Mouse (Mus musculus): ENCODE measurements at regions not wholly inside any gene's neighbourhood (a gene's known extent, or its start where the extent isn't known, plus 50 kb on each side); places are given as distances from the start of the nearest gene placed in this dataset.
A peak's percentile ranks its signal among the peaks of the same experiment; 100 is the strongest.

- no peak for DNase-seq
Measured at GRCm38 (mm10) chr9:94467846-94468245, 70.0 kb downstream of the 1190002N15Rik start.

- peak; percentile 7 to 33 for DNase-seq
Measured at GRCm38 (mm10) chr9:94456085-94456531, 81.8 kb downstream of the 1190002N15Rik start.

- no peak for DNase-seq
Measured at GRCm38 (mm10) chr9:94455466-94455865, 82.4 kb downstream of the 1190002N15Rik start.

DNA sequence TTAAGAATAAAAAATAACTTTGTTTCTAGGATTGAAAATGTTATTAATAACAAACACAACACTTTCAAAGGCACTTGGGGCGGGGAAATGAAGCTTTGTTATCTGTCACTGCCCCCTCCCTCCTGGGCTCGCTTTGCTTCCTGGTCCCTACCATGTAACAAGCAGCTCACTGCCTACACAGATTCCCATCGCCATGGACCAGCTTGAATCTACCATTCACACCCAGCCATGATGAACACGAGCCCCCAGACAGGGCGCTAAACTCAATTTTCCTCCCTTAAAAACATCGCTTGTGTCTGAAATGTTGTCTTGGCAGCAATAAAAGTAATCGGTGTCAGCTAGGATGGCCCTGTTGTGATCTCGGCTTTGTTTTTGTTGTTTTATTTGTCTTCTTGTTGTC is 88.0 kb downstream of the 1190002N15Rik start:
- no peak for DNase-seq

DNA sequence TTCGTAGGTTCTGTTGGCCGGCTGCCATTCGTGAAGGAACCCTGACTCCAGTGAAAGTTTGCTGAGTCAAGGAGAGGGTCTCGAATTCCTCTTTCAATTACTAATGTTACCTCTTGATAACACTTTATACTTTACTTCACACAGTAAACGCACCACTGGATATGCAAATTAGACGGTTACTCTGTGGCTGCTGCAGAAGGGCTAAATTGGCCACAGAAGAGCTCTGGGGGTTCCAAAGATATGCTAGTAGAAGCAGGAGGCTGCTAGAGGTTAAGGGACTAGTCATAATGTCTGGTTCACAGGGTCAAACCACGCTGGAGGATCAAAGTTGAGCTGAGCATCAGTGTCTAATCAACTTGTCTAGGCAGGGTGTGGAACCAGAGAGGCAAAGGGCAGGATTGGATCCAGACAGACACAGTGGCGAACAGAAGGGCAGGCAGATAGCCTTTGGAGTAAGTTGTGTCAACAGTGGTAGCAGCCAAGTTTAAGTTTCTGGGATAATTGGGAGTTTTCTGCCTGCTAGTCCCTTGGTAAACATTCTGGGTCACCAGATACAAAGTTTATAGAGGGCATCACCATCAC is 91.6 kb downstream of the 1190002N15Rik start:
- no peak for DNase-seq

DNA sequence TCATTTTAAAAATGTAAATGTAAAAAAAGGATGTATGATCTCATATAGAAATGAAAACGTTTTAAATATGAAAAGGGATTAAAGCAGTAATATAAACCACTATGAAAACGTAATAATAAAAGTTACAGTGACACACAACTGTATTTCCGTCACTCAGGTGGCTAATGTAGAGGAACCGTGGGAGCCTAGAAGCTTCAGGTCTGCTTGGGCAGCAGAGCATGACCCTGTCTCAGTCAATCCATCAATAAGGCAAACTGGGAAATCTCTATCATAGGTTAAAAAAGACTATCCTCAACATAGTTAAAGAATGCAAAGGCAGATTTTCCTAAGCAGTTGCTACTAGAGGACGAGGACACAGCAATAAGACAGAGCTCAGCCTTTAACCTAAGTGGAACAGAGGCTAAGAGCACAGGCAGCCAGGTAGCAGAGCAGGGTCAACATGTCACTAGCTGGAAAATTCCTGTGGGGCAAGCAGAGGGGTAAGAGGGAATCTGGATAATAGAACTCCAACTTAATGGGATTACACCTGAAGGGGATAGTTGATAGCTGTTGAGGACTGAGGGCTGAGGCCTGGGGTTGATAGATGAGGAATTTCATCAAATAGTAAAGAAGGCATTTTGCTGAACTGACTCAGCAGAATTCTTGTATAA is 93.6 kb downstream of the 1190002N15Rik start:
- DNase-seq: no peak

DNA sequence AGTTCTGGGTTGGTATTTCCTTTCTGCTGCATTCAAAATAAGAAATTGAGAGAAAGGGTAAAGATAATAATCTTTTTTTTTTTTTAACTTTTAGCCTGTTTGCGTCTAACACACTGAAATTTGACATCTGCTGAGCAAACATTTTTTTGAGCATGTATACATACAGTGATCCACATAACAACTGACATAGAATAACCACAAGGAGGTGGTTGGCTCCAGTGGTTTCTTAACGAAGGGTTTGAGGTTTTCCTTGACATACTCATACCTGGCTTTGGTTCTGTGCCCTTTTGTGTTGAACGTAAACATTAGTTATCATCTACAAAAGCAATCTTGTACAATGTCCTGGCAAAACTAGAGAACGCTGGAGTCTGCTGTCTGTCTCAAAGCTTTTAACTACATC is 96.5 kb downstream of the 1190002N15Rik start:
- DNase-seq: no peak

- DNase-seq: no peak
Measured at GRCm38 (mm10) chr9:94433468-94433867, 104.4 kb downstream of the 1190002N15Rik start.

DNA sequence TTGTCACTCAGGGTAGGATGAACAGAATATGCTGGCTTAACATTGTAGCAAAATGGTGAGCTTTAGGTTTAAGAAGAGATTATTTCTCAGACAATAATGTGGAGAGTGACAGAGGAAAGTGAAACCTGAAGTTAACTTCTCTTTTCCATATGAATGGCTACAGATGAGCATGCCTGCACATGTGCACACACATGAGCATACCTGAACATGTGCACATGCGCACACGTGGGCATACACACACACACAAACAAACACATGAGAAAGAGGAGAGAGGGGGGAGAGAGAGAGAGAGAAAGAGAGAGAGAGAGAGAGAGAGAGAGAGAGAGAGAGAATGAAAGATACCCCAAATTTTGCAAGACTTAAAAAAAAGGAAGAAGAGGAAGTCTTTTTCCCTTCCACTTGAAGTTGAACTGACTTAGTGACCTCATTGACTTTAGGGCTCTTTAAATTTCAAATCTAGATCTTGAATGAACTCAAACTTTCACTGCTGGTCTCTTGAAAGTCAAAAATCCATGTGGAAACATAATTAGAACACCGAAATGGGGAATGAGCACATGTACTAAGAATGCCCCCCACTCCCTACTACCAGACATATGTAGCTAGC is 105.6 kb downstream of the 1190002N15Rik start:
- no peak for DNase-seq

GRCm38 (mm10) chr9:94431540-94431939 is 106.3 kb downstream of the 1190002N15Rik start:
- DNase-seq: no peak

DNA sequence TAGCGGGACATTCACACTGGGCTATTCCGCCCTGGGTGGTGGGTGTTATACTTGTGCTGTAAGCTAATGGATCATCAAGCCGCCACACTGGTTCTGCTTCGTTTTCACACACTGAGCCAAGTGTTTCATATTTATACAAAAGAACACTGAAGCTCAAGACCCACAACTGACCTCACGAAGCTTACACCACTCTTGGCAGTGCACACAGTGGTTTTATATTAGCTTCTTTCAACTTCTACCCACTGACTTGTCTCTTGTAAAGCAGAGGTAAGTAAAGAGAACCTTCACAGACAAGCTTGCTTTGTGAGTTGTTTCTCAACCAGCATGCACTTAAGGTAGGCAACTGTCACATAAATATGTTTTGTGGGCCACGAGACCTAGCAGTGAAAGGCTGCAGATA is 106.9 kb downstream of the 1190002N15Rik start:
- DNase-seq: no peak

DNA sequence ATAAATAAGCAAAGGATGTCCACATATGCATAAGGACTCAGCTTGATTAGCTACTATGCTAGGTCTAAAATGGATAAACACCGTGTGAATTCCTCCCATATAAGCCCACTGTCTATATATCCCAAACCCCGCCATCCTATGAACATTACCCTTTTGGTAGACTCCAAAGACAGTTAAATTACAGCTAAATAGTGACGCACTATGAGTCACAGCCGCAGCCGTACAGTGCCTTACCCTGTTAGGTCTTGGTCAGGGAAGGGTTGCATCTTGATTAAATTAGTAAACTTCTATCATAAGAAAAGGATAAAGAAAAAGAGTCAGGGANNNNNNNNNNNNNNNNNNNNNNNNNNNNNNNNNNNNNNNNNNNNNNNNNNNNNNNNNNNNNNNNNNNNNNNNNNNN is 111.1 kb downstream of the 1190002N15Rik start:
- DNase-seq: no peak

DNA sequence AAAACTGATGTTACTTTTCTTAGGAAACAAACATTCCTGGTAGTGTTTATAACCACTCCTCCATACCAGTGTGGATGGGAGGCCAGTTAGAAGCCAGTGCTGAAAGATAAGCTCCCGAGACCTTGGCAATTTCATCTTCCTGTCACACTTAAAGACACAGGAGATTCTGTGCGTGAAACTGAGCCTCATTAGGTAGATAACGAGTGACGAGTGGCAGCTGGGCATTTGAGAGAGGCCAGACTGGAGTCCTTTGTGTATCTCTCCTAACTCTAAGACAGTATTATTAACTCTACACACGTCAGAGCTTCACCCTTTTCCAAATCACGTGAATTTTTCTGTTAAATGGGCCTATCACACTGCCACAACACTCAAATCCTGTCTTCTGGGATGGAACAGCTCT is 112.1 kb downstream of the 1190002N15Rik start:
- no peak for DNase-seq

- no peak for DNase-seq
Measured at GRCm38 (mm10) chr9:94424438-94425135, 113.3 kb downstream of the 1190002N15Rik start.

GRCm38 (mm10) chr9:94410546-94410945 is 127.3 kb downstream of the 1190002N15Rik start:
- DNase-seq: no peak

DNA sequence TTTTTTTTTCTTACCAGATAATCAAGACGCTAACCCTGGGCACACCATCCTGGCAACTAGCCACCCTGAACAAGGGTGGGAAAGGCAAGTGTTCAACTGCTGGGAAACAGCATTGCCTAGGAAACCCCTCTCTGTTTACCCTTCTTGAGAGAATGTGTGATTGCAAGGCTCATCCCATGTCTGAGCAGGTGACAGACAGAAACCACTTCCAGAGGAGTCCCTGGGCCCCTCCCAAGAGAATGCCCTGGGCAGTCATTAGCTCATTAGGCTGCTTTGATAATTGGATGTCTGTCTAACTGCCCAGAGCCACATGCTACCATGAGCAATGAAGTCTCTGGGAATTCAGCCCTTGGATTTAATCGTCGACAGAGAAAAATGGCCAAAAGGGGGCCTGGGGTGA is 127.8 kb downstream of the 1190002N15Rik start:
- peak in 1 of 2 experiments; percentile 12 for DNase-seq

DNA sequence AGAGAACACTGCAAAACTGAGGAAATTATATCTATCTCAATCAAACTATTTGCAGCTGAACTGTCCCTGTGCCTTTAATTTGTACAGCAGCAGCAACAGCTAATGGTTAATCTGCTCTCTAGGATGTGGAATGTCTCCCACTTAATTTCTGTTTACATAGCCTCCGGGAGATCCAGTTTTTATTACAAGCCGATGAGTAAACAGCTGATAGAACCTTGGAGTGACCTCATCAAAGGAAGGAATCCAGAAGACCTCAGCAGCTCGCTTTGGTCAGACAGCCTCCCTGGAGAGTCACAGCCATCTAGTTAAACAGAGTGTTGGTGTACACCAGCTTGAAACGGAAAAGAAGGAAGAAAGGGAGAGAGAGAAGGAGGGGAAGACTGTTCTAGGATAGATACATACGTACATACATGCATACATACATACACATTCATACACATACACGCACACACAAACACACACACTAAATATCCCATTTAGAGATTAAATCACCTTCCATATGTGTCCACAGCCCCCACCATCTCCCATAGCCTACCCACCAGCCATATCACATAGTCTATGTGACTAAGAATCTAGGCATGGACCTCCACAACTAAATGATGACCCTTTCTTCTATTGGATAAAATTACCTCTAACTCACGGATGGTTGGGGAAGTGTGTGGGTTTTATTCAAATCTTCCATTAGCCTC is 129.1 kb downstream of the 1190002N15Rik start:
- DNase-seq: peak; percentile 33 to 58

- peak in 1 of 2 experiments; percentile 3 for DNase-seq
Measured at GRCm38 (mm10) chr9:94407671-94408070, 130.2 kb downstream of the 1190002N15Rik start.

DNA sequence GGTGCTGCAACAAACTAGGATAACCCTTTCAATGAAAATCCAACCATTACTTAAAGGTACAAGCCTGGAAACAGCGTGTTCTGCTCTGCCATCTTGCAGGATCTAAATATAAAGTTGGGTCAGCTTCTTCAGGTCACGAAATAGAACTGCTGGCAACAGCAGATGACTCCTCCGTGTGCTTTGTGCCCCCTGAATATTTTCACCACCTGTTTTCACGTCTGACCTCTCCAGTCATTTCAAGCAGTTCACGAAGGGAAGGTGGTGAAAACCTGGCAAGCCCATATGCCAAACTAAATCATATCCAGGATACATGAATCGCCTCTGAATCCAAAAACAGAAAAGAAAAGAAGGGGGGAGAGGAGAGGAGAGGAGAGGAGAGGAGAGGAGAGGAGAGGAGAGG is 133.3 kb downstream of the 1190002N15Rik start:
- no peak for DNase-seq

DNA sequence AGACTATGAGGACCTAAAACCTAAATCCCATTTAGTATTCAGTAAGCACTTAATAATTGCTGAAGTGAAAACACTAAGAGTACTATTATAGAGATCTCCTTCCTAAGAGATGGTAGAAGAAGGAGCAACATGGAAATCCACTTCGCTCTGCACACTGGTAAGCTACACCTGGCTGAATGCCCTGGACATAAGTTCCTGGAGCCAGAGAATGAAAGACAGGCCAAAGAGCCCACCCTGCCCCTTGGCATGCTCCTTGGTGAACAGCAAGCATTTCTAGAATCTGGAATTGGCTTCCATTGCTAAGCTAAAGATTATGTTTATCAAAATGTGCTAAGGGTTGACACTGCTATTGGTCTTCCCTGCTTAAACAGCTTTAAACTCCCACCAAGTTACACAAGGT is 137.3 kb downstream of the 1190002N15Rik start:
- no peak for DNase-seq

GRCm38 (mm10) chr9:94395215-94395614 is 142.7 kb downstream of the 1190002N15Rik start:
- DNase-seq: no peak

DNA sequence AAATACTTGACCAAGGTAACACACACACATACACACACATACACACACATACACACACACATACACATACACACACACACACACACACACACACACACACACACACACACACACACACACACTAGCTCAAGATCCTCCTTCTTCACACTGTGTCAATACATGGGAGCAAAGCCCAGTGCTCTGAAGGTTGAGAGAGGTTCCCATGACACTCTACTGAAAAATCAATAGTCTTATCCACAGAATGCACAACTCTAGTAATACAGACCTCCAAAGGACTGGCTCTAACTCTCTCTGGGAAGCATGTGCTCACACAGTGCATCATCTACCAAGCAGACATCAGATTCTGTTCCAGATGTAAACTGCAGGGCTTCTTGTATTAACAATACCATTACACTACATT is 151.7 kb downstream of the 1190002N15Rik start:
- DNase-seq: no peak

DNA sequence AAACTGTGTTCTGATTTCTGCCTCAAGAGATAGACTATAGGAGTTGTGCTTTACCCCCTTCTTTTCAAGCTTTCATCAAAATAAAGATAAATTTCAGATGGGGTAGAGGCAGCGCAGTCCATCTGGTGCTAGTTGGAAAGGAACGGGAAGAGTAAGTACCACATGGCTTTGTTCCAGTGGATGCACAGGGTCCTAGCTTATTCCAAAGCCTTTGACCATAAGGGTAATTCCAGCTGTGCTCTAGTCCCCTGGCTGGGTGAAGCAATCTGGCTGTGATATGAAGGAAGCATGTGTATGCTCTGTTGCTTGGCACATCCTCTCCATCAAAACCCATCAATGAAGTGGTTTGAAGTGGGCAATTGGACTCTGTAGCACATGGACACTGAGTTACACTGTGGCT is 155.6 kb downstream of the 1190002N15Rik start:
- DNase-seq: no peak

Measured in kidney, postnatal 4 days (tissue).